Mouse (Mus musculus) thymus, adult 2 months (tissue): Measurements from ENCODE around the gene Bag5.

Experiments used
- CTCF ChIP-seq: fragments of 200-500 bp; IDR thresholded peaks from 2 replicates; pipeline ENCODE4 v1.5.1; 2012; ENCODE audit warnings: mild to moderate bottlenecking, control low read depth, low read length, moderate library complexity, borderline replicate concordance; ENCODE audit not compliant: control insufficient read depth, poor library complexity, insufficient read depth; ENCODE audit errors: extremely low read depth
- POLR2A ChIP-seq: fragments of 200-500 bp; IDR thresholded peaks from 2 replicates; pipeline ENCODE4 v1.6.1; 2012; ENCODE audit warnings: mild to moderate bottlenecking, low read length, control low read depth, moderate library complexity; ENCODE audit not compliant: control insufficient read depth, poor library complexity, insufficient read depth; ENCODE audit errors: extremely low read depth

- TF ChIP-seq CTCF: no peak
- no peak for TF ChIP-seq POLR2A
Measured at GRCm38 (mm10) chr12:111708181-111708580, 4.9 kb downstream of the Bag5 start.
